Mouse (Mus musculus): Measurements from ENCODE around the gene Mroh3. TPM values are rescaled to one million over a fixed set of nuclear protein-coding genes. Genes with fewer than 3 reads are reported as not detected.

Gene Mroh3
- total RNA-seq (2023) = not detected

DNA sequence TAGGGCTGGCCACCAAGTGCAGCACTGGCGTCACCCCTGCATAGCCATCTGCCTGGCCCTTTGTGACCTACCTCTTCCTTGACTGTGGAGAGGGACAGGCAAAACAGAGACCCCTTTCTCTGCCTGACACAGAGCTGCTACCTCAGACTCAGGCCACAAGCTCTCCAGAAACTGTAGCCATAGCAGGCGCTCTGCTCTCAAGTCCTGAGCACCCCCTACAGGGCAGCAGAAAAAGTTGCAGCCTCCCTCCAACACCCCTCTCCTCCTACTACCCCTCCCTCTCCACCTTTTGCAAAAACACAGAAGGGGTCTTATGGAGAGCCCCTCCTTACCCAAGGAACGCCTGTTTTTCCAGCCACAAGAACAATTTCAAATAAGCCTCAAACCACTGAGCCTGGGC, at the start of gene Mroh3:
Mroh3 (minus strand) TSS at position 26 of the 400 bp plus-strand sequence.

DNA sequence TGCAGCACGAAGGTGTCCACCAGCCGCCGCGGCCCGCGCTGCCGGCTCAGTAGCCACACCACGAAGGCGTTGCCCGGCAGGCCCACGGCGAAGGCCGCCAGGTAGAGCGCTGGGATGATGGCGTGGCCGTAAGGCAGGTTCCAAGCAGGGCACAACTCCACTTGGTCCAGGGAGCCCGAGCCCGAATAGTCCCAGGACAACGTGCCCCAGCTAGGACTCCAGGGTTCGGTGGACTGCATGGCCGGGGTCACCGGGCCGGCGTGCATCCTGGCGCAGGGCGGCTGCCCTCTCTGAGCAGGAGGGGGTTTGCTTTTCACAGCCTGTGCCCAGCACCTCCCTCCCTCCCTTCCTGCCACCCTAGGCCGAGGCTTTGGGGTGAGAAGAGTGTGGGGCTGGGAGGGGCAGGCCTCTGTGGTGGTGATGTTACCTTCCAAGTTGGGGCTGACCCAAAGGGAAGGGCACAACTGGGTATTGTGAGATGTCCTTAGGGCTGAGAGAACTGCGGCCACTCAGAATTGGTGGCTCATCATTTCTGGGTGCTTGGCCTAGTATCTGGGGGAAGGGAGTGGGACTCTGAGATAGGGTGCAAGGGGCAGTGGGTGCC, 48.1 kb upstream of the Mroh3 start, which contains the start of gene Gpr25:
Gpr25 (minus strand) TSS at position 239 of the 604 bp plus-strand sequence.

DNA sequence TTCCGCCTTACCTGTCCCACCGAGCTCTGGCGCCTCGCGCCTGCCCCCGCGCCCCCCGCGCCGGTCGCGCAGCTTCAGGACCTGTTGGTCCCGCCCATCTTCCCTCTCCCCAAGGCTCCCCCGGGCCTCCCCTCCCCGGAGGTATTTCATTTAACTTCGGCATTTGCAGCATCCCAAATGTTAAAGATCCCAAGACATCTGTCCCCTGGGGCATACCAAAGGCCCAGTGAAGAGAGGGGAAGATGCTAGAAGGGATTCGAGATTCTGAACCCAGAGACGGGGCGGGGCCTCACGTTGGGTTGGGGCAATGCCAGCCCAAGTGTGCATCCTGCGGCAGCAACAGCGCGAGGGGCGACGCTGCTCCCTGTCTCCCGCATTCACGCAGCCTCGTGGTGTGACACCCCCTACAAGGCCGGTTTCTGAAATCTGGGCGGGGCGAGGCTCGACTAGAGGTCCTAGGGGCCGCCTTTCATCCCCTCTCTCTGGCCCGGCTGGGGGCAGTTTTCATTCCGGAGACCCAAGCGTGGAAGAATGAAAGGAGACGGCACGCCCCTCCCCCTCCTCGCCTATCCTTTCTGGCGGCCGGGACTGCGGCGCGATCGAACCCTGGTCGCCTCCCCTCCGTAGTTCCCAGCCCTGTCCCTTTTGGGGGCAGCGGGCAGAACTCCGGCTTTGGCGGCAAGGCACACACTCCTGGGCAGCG, 21.4 kb upstream of the Mroh3 start, which contains the start of gene Inava:
Inava (minus strand) TSS at position 373 of the 703 bp plus-strand sequence.

Other genes with a start within 250 kb of the Mroh3 start
- gene Igfn1, start 206.5 kb downstream of the Mroh3 start, total RNA-seq (2023) = under 1 TPM in 1 of 2 experiments, not detected in 1; 0.15 TPM
- gene Tmem9, start 204.7 kb downstream of the Mroh3 start, total RNA-seq (2023) = 10 to 100 TPM; 11.4 to 14.3 TPM
- gene Ascl5, start 162.0 kb downstream of the Mroh3 start, total RNA-seq (2023) = not detected
- 1 to 10 TPM; 4.7 to 7.3 TPM for gene Cacna1s, start 160.1 kb downstream of the Mroh3 start, total RNA-seq (2023)
- 100 to 1,000 TPM; 246 to 247 TPM for gene Kif21b, start 81.4 kb downstream of the Mroh3 start, total RNA-seq (2023)
- not detected for gene Inava, start 21.4 kb upstream of the Mroh3 start, total RNA-seq (2023)
- not detected for gene Gpr25, start 48.0 kb upstream of the Mroh3 start, total RNA-seq (2023)
- gene Camsap2, start 133.3 kb upstream of the Mroh3 start, total RNA-seq (2023) = 10 to 100 TPM; 37.4 to 41.9 TPM
- 10 to 100 TPM; 19.9 to 22.9 TPM for gene Ddx59, start 202.4 kb upstream of the Mroh3 start, total RNA-seq (2023)